Mouse (Mus musculus) bone marrow macrophage, adult 2 months (primary cell): ENCODE results near the gene Gtpbp8.

Experiments
- CTCF ChIP-seq: IDR thresholded peaks from 2 replicates; pipeline ENCODE4 v1.5.1; 2012; ENCODE audit warnings: low read depth, mild to moderate bottlenecking, low read length, moderate library complexity
- POLR2A ChIP-seq: IDR thresholded peaks from 2 replicates; pipeline ENCODE4 v1.6.1; 2012; ENCODE audit warnings: mild to moderate bottlenecking, low read depth, low read length, borderline replicate concordance

DNA sequence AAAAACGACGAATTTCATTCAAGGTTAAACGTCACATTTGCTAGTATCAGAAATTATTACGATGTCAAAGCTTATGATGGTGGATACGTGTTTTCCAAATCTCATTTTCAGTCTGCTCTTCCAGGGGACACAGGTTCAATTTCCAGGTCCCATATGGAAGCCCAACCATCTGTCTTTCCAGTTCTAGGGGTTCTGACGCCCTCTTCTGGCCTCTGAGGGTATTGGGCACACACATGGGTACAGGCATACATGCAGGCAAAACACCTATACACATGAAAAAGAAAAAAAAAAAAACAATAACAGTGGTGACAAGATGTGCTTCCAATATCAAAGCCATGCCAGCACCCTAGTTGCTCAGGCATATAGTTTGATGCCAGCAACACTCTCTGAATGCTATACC is 52.5 kb downstream of the Gtpbp8 start:
- TF ChIP-seq CTCF (no peak), POLR2A (no peak)
